Comparison of ENCODE assay signal across 17 mouse cellular contexts in genomic region chr5:142420317-142420716, GRCm38 (mm10). TPM values are rescaled to one million over a fixed set of nuclear protein-coding genes. Genes with fewer than 3 reads are reported as not detected.
DNase-seq lines count a peak whose midpoint lies in the region; ATAC-seq and TF ChIP-seq lines count a peak whose summit lies in the region.
"Had no signal": no experiment of that assay in that cellular context is flagged by ENCODE, and none has a peak within 500 bp of the region (broad histone marks: within the 10 kb centered on the region; RNA-seq: fewer than 3 reads in every experiment).

No protein-coding gene starts in this region.

- H3K4me3 ChIP-seq in heart, embryonic 13.5 days, result no peak overlapping the region
- no peak overlapping the region for H3K4me3 ChIP-seq in midbrain, embryonic 10.5 days
- no peak overlapping the region for H3K4me3 ChIP-seq in midbrain, embryonic 15.5 days
- no peak overlapping the region for H3K4me3 ChIP-seq in cerebellum, adult 2 months (replicated peaks; ENCODE audit: insufficient read depth, low read depth, low read length)
- H3K4me3 ChIP-seq: embryonic facial prominence, embryonic 12.5 days; forebrain, embryonic 13.5 days; hindbrain, embryonic 13.5 days had no signal

- 68% methylated on average over 4 of the region's 4 CpGs for WGBS in heart, embryonic 13.5 days
- 97% methylated on average over 4 of the region's 4 CpGs for WGBS in midbrain, embryonic 10.5 days
- 94% methylated on average over 4 of the region's 4 CpGs for WGBS in midbrain, embryonic 15.5 days
- WGBS in cerebellum, adult 2 months, result 98% methylated on average over 4 of the region's 4 CpGs

- no peaks in the 10 kb centered on the region for H3K27me3 ChIP-seq in heart, embryonic 13.5 days (replicated peaks)
- H3K27me3 ChIP-seq in midbrain, embryonic 10.5 days (ENCODE audit: low read depth, poor library complexity, severe bottlenecking), result no peaks in the 10 kb centered on the region
- H3K27me3 ChIP-seq in midbrain, embryonic 15.5 days (replicated peaks), result no peaks in the 10 kb centered on the region
- H3K27me3 ChIP-seq in cerebellum, adult 2 months (ENCODE audit: control insufficient read depth, insufficient read depth, low read length), result no peaks in the 10 kb centered on the region
- H3K27me3 ChIP-seq: embryonic facial prominence, embryonic 12.5 days; forebrain, embryonic 13.5 days; hindbrain, embryonic 13.5 days had no signal

- no peak overlapping the region for H3K9ac ChIP-seq in heart, embryonic 13.5 days
- H3K9ac ChIP-seq in midbrain, embryonic 15.5 days, result no peak overlapping the region
- H3K9ac ChIP-seq: embryonic facial prominence, embryonic 12.5 days; forebrain, embryonic 13.5 days; forebrain, postnatal 0 days; hindbrain, embryonic 13.5 days had no signal

- no peak overlapping the region for H3K4me2 ChIP-seq in heart, embryonic 13.5 days
- H3K4me2 ChIP-seq in midbrain, embryonic 15.5 days, result no peak overlapping the region
- H3K4me2 ChIP-seq: embryonic facial prominence, embryonic 12.5 days; forebrain, embryonic 13.5 days; hindbrain, embryonic 13.5 days had no signal

- H3K27ac ChIP-seq in heart, embryonic 13.5 days (replicated peaks), result peak overlapping the region; percentile 43
- H3K27ac ChIP-seq in midbrain, embryonic 10.5 days (replicated peaks), result 0 out of 2 replicates have a peak overlapping the region, but pooled peaks have one; percentile 34
- no peak overlapping the region for H3K27ac ChIP-seq in midbrain, embryonic 15.5 days
- no peak overlapping the region for H3K27ac ChIP-seq in cerebellum, adult 2 months (ENCODE audit: insufficient read depth, low read length)
- H3K27ac ChIP-seq: embryonic facial prominence, embryonic 12.5 days; forebrain, embryonic 13.5 days; hindbrain, embryonic 13.5 days; hindbrain, postnatal 0 days had no signal

- peak; percentile 86 for DNase-seq in heart, adult 11 months
- no peak for DNase-seq in heart, postnatal 36 days
- DNase-seq in heart, adult 8-10 months (ENCODE audit: low spot score), result no peak
- DNase-seq in midbrain, embryonic 10.5 days (ENCODE audit: low spot score), result no peak
- DNase-seq in cerebellum, adult 2 months, result no peak
- DNase-seq: adrenal gland, adult 2 months; adrenal gland, postnatal 25 days; cerebellum, adult 11 months; forebrain, postnatal 0 days; gastrocnemius, postnatal 14 days; kidney, adult 11 months had no signal

- H3K36me3 ChIP-seq in heart, embryonic 13.5 days, result peaks cover 18% of the 10 kb centered on the region
- peaks cover 55% of the 10 kb centered on the region for H3K36me3 ChIP-seq in midbrain, embryonic 10.5 days
- H3K36me3 ChIP-seq in midbrain, embryonic 15.5 days (replicated peaks), result no peaks in the 10 kb centered on the region

- ATAC-seq in heart, embryonic 13.5 days (ENCODE audit: extremely low read depth, insufficient number of reproducible peaks, low FRiP score, low TSS enrichment), result no peak
- no peak for ATAC-seq in midbrain, embryonic 15.5 days (replicated peaks)
- ATAC-seq: forebrain, embryonic 13.5 days; forebrain, postnatal 0 days; hindbrain, postnatal 0 days had no signal

- peaks cover 90% of the 10 kb centered on the region for H3K4me1 ChIP-seq in heart, embryonic 13.5 days
- H3K4me1 ChIP-seq in midbrain, embryonic 10.5 days, result peaks cover 61% of the 10 kb centered on the region
- H3K4me1 ChIP-seq in midbrain, embryonic 15.5 days, result peaks cover 39% of the 10 kb centered on the region
- peaks cover 31% of the 10 kb centered on the region for H3K4me1 ChIP-seq in cerebellum, adult 2 months (ENCODE audit: control insufficient read depth, insufficient read depth, low read length)

- no peaks in the 10 kb centered on the region for H3K9me3 ChIP-seq in heart, embryonic 13.5 days
- no peaks in the 10 kb centered on the region for H3K9me3 ChIP-seq in midbrain, embryonic 10.5 days (replicated peaks)
- H3K9me3 ChIP-seq in midbrain, embryonic 15.5 days, result no peaks in the 10 kb centered on the region
- H3K9me3 ChIP-seq: embryonic facial prominence, embryonic 12.5 days; forebrain, embryonic 13.5 days; hindbrain, embryonic 13.5 days had no signal

- TF ChIP-seq POLR2A in cerebellum, adult 2 months (IDR thresholded peaks at IDR 0.05; ENCODE audit: borderline replicate concordance, insufficient read depth, low read length), result no peak

- intact Hi-C loops in heart, postnatal 36 days (cut with DNase I), result no loop called here

- no peak for TF ChIP-seq CTCF in cerebellum, adult 2 months (IDR thresholded peaks at IDR 0.05; ENCODE audit: borderline replicate concordance, insufficient read depth, low read depth, low read length)

RNA-seq across cellular contexts. Expression of gene Foxk1, which starts 19.0 kb away (rescaled TPM):
- total RNA-seq in heart, postnatal 36 days (2021), result 10 to 100 TPM; 15.7 to 15.8 TPM
- polyA plus RNA-seq in heart, embryonic 13.5 days (2015; fragmentation: Nextera tagmentation; extraction: Ambion mirVana), result 3.4 and 4.3 TPM in 2 replicates
- 10 to 100 TPM; 11.8 to 16.0 (median 14.2) TPM for total RNA-seq in heart, adult 8-10 months (2022)
- 3.7 and 5.3 TPM in 2 replicates for polyA plus RNA-seq in midbrain, embryonic 10.5 days (2016; fragmentation: Nextera tagmentation; extraction: Ambion mirVana)
- 6.9 and 8.1 TPM in 2 replicates for polyA plus RNA-seq in midbrain, embryonic 15.5 days (2015; fragmentation: Nextera tagmentation; extraction: Ambion mirVana)
- 14.2 and 15.4 TPM in 2 replicates for polyA plus RNA-seq in cerebellum, adult 2 months (2012; rRNA removed)

RNA-seq across cellular contexts. Expression of gene Ap5z1, which starts 43.4 kb away (rescaled TPM):
- 1 to 10 TPM; 6.2 to 6.4 TPM for total RNA-seq in heart, postnatal 36 days (2021)
- 6.9 and 7.4 TPM in 2 replicates for polyA plus RNA-seq in heart, embryonic 13.5 days (2015; fragmentation: Nextera tagmentation; extraction: Ambion mirVana)
- total RNA-seq in heart, adult 8-10 months (2022), result 1 to 10 TPM; 4.5 to 8.3 (median 7.1) TPM
- 12.3 and 14.6 TPM in 2 replicates for polyA plus RNA-seq in midbrain, embryonic 10.5 days (2016; fragmentation: Nextera tagmentation; extraction: Ambion mirVana)
- polyA plus RNA-seq in midbrain, embryonic 15.5 days (2015; fragmentation: Nextera tagmentation; extraction: Ambion mirVana), result 13.7 and 14.2 TPM in 2 replicates
- polyA plus RNA-seq in cerebellum, adult 2 months (2012; rRNA removed), result 30.3 and 32.7 TPM in 2 replicates

Comparison
In these comparisons a context has a peak if more than half of its experiments do, and no peak if none do; other contexts are left out.
1. H3K27ac ChIP-seq: peak in heart, embryonic 13.5 days (single experiment) and midbrain, embryonic 10.5 days (single experiment); none in midbrain, embryonic 15.5 days (single experiment) and cerebellum, adult 2 months (single experiment).